Mouse (Mus musculus) CH12.LX (cell line): ENCODE data around the gene Mrm3. TPM values are rescaled to one million over a fixed set of nuclear protein-coding genes. Genes with fewer than 3 reads are reported as not detected.

Source experiments
- DNase-seq: peaks from one replicate; pipeline ENCODE4 v3.0.0-alpha.2; 2013; ENCODE audit errors: extremely low read depth
- H3K27ac ChIP-seq: 2 replicates; pipeline ENCODE4 v1.5.1; 2012; ENCODE audit warnings: low read depth, mild to moderate bottlenecking, control low read depth, moderate library complexity; ENCODE audit not compliant: insufficient read depth
- H3K27me3 ChIP-seq: replicated peaks from 2 replicates; pipeline ENCODE3; 2012; ENCODE audit warnings: inconsistent platforms
- H3K36me3 ChIP-seq, 2 experiments: replicated peaks in 1 of 2; 2 replicates each; pipeline versions ENCODE3 to v1.6.1; 2012; ENCODE audit warnings: inconsistent platforms in 1 of 2, low read length in 1 of 2, mild to moderate bottlenecking in 1 of 2, mixed read lengths in 1 of 2, moderate library complexity in 1 of 2; ENCODE audit not compliant: control insufficient read depth in 1 of 2, insufficient read depth in 1 of 2
- H3K4me1 ChIP-seq, 2 experiments: 2 replicates each; pipeline ENCODE4 v1.6.1; 2012; ENCODE audit warnings: inconsistent platforms in 1 of 2, moderate library complexity in 1 of 2; ENCODE audit not compliant: insufficient read depth in 2 of 2, control insufficient read depth in 1 of 2
- H3K4me2 ChIP-seq: 2 replicates; pipeline ENCODE4 v1.6.1; 2012; ENCODE audit warnings: low read depth, mild to moderate bottlenecking, control low read depth; ENCODE audit not compliant: poor library complexity, insufficient read depth, severe bottlenecking
- H3K4me3 ChIP-seq, 3 experiments: fragments of 150-350 bp in 1 of 3; sonication (generic) in 1 of 3; replicated peaks in 1 of 3; 2 replicates each; pipeline versions ENCODE3 to v1.5.1; 2011 to 2012; ENCODE audit warnings: low read depth in 2 of 3, low read length in 2 of 3, mild to moderate bottlenecking in 2 of 3, moderate library complexity in 2 of 3, control low read depth in 1 of 3, improper control_type of control experiment in 1 of 3, inconsistent platforms in 1 of 3, mixed read lengths in 1 of 3; ENCODE audit not compliant: poor library complexity in 1 of 3
- H3K79me2 ChIP-seq: replicated peaks from 2 replicates; pipeline ENCODE4 v1.6.1; 2012; ENCODE audit warnings: mild to moderate bottlenecking, moderate library complexity; ENCODE audit not compliant: control insufficient read depth, poor library complexity, insufficient read depth, severe bottlenecking; ENCODE audit errors: extremely low read depth
- H3K9ac ChIP-seq: 2 replicates; pipeline ENCODE4 v1.6.1; 2012; ENCODE audit warnings: low read depth, mild to moderate bottlenecking, control low read depth, moderate library complexity; ENCODE audit not compliant: insufficient read depth
- H3K9me3 ChIP-seq: replicated peaks from 2 replicates; pipeline ENCODE3; 2012; ENCODE audit warnings: low read length, inconsistent platforms, mixed read lengths
- CHD1 ChIP-seq: IDR thresholded peaks from 2 replicates; pipeline ENCODE4 v1.6.1; 2012; ENCODE audit warnings: low read depth, low read length, improper control_type of control experiment, inconsistent platforms
- CHD2 ChIP-seq: IDR thresholded peaks from 2 replicates; pipeline ENCODE4 v1.6.1; 2011; ENCODE audit warnings: low read length, improper control_type of control experiment
- CTCF ChIP-seq, 2 experiments: IDR thresholded peaks in 1 of 2; conservative IDR thresholded peaks in 1 of 2; 2 replicates each; pipeline ENCODE4 v1.5.1; 2011 to 2012; ENCODE audit warnings: low read depth in 2 of 2, low read length in 2 of 2, improper control_type of control experiment in 1 of 2, inconsistent platforms in 1 of 2, mild to moderate bottlenecking in 1 of 2, moderate library complexity in 1 of 2
- E2F4 ChIP-seq: IDR thresholded peaks from 2 replicates; pipeline ENCODE4 v1.6.1; 2011; ENCODE audit warnings: low read depth, low read length, improper control_type of control experiment; ENCODE audit not compliant: insufficient replicate concordance
- ETS1 ChIP-seq: conservative IDR thresholded peaks from 2 replicates; pipeline ENCODE4 v1.6.1; 2012; ENCODE audit warnings: low read depth, mild to moderate bottlenecking, inconsistent platforms, low read length, improper control_type of control experiment, moderate library complexity
- GABPA ChIP-seq: IDR thresholded peaks from 2 replicates; pipeline ENCODE4 v1.6.1; 2012; ENCODE audit warnings: low read depth, low read length, improper control_type of control experiment, inconsistent platforms; ENCODE audit not compliant: insufficient replicate concordance
- HCFC1 ChIP-seq: IDR thresholded peaks from 2 replicates; pipeline ENCODE4 v1.6.1; 2012; ENCODE audit warnings: low read depth, mild to moderate bottlenecking, inconsistent platforms, low read length, improper control_type of control experiment
- IRF4 ChIP-seq: IDR thresholded peaks from 2 replicates; pipeline ENCODE4 v1.6.1; 2014; ENCODE audit warnings: low read depth, mild to moderate bottlenecking, inconsistent platforms, low read length, improper control_type of control experiment
- JUN ChIP-seq: IDR thresholded peaks from 2 replicates; pipeline ENCODE4 v1.6.1; 2011; ENCODE audit warnings: low read depth, mild to moderate bottlenecking, low read length, improper control_type of control experiment, moderate library complexity; ENCODE audit not compliant: insufficient read depth
- JUND ChIP-seq: conservative IDR thresholded peaks from 2 replicates; pipeline ENCODE4 v1.6.1; 2011; ENCODE audit warnings: low read depth, low read length, improper control_type of control experiment
- KAT2A ChIP-seq: IDR thresholded peaks from 2 replicates; pipeline ENCODE4 v1.6.1; 2012; ENCODE audit warnings: low read length, improper control_type of control experiment, inconsistent platforms; ENCODE audit not compliant: insufficient replicate concordance
- MAFK ChIP-seq: IDR thresholded peaks from 2 replicates; pipeline ENCODE4 v1.6.1; 2011; ENCODE audit warnings: low read length, improper control_type of control experiment; ENCODE audit not compliant: insufficient replicate concordance
- MAX ChIP-seq: IDR thresholded peaks from 2 replicates; pipeline ENCODE4 v1.6.1; 2011; ENCODE audit warnings: low read length, improper control_type of control experiment
- MEF2A ChIP-seq: IDR thresholded peaks from 2 replicates; pipeline ENCODE4 v1.6.1; 2014; ENCODE audit warnings: low read depth, mild to moderate bottlenecking, inconsistent platforms, low read length, improper control_type of control experiment, borderline replicate concordance
- MXI1 ChIP-seq: IDR thresholded peaks from 2 replicates; pipeline ENCODE4 v1.6.1; 2011; ENCODE audit warnings: mild to moderate bottlenecking, low read depth, low read length, improper control_type of control experiment
- MYC ChIP-seq: IDR thresholded peaks from 2 replicates; pipeline ENCODE4 v1.6.1; 2011; ENCODE audit warnings: low read depth, mild to moderate bottlenecking, improper control_type of control experiment, low read length
- NRF1 ChIP-seq: IDR thresholded peaks from 2 replicates; pipeline ENCODE4 v1.6.1; 2014; ENCODE audit warnings: low read depth, mild to moderate bottlenecking, inconsistent platforms, low read length, improper control_type of control experiment, moderate library complexity
- POLR2AphosphoS2 ChIP-seq: IDR thresholded peaks from 2 replicates; pipeline ENCODE4 v1.6.1; 2011; ENCODE audit warnings: low read depth, low read length, improper control_type of control experiment
- SIN3A ChIP-seq: IDR thresholded peaks from 2 replicates; pipeline ENCODE4 v1.6.1; 2012; ENCODE audit warnings: low read length, improper control_type of control experiment, inconsistent platforms
- TCF12 ChIP-seq: IDR thresholded peaks from 2 replicates; pipeline ENCODE4 v1.6.1; 2014; ENCODE audit warnings: low read depth, mild to moderate bottlenecking, inconsistent platforms, low read length, improper control_type of control experiment
- dilution Hi-C: fragments of 300-500 bp; cut with MboI; formaldehyde crosslinking; loops from 2 replicates; pipeline ENCODE4 v1.14.3; 2020; ENCODE audit warnings: low sequenced_read_pairs; ENCODE audit not compliant: extremely low pct_unique_long_range_greater_than_20kb, extremely low pct_ligation_motif_present
- in situ Hi-C: fragments of 300-500 bp; cut with MboI; formaldehyde crosslinking; loops from 3 replicates; pipeline ENCODE4 v1.14.3; 2019; ENCODE audit warnings: low sequenced_read_pairs, low pct_ligation_motif_present, low pct_unique_long_range_greater_than_20kb, mixed read lengths
- polyA plus RNA-seq: library from polyadenylated mRNA; unstranded; fragments of >175 nt; gene quantifications from 2 replicates; pipeline ENCODE4 v1.2.1, GENCODE M21; 2012; ENCODE audit warnings: low read depth; ENCODE audit not compliant: insufficient read length
- total RNA-seq, 2 experiments: library from RNA; depleted of rRNA; stranded (reverse); fragments of 300-350 nt in 1 of 2; fragments of >200 nt in 1 of 2; gene quantifications; 2 replicates each; pipeline ENCODE4 v1.2.3; 2012 to 2014

Gene Mrm3
- total and polyA plus RNA-seq, 3 experiments: 35.1 to 41.6 (median 40.2) TPM

DNA sequence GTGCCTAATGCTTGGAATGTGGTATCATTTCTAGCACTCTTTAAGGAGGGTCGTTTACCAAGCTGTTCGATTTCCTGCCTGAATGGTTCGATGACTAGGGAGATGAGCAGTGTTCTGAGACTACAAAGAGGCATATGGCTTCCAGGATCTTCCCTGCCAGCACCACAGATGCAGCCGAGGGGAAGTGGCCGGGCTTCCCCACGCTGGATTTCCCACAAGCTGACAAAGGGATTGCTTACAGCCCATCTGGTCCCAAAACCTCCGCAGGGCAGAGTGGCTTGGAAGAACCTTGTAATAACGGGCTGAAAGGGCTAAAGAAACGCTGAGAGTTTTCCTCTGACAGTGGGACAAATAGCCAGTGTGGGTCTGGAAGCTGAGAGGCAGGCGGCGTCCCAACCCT lies 46.9 kb downstream of the Mrm3 start:
- Histone ChIP-seq H3K36me3 (no peaks in the 10 kb centered on the region), H3K9ac (no peak overlapping the region), H3K27ac (no peak overlapping the region), H3K4me3 (no peak overlapping the region), H3K4me1 (peaks cover 0 to 40% of the 10 kb centered on the region in 2 experiments; a peak in 2 of 4 replicates), H3K79me2 (no peaks in the 10 kb centered on the region), H3K9me3 (no peaks in the 10 kb centered on the region), H3K4me2 (no peak overlapping the region), H3K27me3 (no peaks in the 10 kb centered on the region)
- in situ Hi-C loops: no loop called here
- no peak for DNase-seq
- TF ChIP-seq MAX (no peak), MAFK (no peak)
- dilution Hi-C loops: no loop called here

DNA sequence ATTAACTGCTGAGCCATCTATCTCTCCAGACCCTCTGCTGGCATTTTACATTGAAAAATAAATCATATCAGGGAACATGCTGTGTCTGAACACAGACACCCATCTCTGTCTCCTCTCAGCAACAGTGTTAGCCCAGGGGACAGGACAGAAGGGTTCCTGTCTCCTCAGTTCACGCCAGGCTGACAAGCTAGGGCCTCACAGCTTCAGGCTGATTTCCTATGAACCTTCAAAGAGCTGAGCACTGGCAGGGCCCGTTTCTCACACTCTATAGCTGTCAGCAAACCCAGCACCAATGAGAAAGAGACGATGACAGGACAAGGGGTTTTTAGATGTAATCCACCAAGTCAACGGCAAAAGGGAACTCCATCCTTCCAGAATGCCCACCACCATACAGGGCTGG lies 48.4 kb downstream of the Mrm3 start:
- no peak overlapping the region for H3K27ac ChIP-seq
- peaks cover 6 to 35% of the 10 kb centered on the region in 2 experiments; a peak in 2 of 4 replicates for H3K4me1 ChIP-seq
- no peaks in the 10 kb centered on the region for H3K27me3 ChIP-seq
- H3K79me2 ChIP-seq: no peaks in the 10 kb centered on the region
- dilution Hi-C loops: no loop called here
- no peaks in the 10 kb centered on the region for H3K36me3 ChIP-seq
- no peaks in the 10 kb centered on the region for H3K9me3 ChIP-seq
- H3K9ac ChIP-seq: no peak overlapping the region
- no peak overlapping the region for H3K4me2 ChIP-seq
- TF ChIP-seq MXI1 (no peak), NRF1 (no peak), HCFC1 (no peak), TCF12 (no peak), MYC (no peak), GABPA (no peak), CHD2 (no peak), E2F4 (no peak), KAT2A (no peak), SIN3A (no peak), IRF4 (no peak), ETS1 (no peak), CTCF (conservative IDR thresholded peaks at IDR 0.05 in 1 of 2, IDR thresholded peaks at IDR 0.05 in 1 of 2; ENCODE audit: low read depth in 2 of 2, low read length in 2 of 2) (no peak), CHD1 (no peak), JUND (no peak), MEF2A (no peak), POLR2AphosphoS2 (no peak), JUN (no peak)
- in situ Hi-C loops: no loop called here
- no peak overlapping the region for H3K4me3 ChIP-seq
- no peak for DNase-seq
